Mouse (Mus musculus) forebrain, embryonic 10.5 days (tissue): Measurements from ENCODE around the gene Kcnh1. TPM values are rescaled to one million over a fixed set of nuclear protein-coding genes. Genes with fewer than 3 reads are reported as not detected.
A peak's percentile ranks its signal among the peaks of the same experiment; 100 is the strongest.

Experiments
- DNase-seq: peaks from one replicate; pipeline ENCODE4 v3.0.0-alpha.2; 2017; ENCODE audit warnings: low spot score; ENCODE audit errors: extremely low spot score
- H3K27ac ChIP-seq: fragments of 300-500 bp; sonication (generic); 2 replicates; pipeline ENCODE4 v1.5.1; 2016; ENCODE audit warnings: mild to moderate bottlenecking
- H3K27me3 ChIP-seq: fragments of 300-500 bp; sonication (generic); 2 replicates; pipeline ENCODE4 v1.6.1; 2016; ENCODE audit warnings: mild to moderate bottlenecking; ENCODE audit not compliant: poor library complexity, severe bottlenecking
- H3K36me3 ChIP-seq: fragments of 300-500 bp; sonication (generic); replicated peaks from 2 replicates; pipeline ENCODE4 v1.6.1; 2016; ENCODE audit warnings: mild to moderate bottlenecking, moderate library complexity
- H3K4me1 ChIP-seq: fragments of 300-500 bp; sonication (generic); 2 replicates; pipeline ENCODE4 v1.6.1; 2016
- H3K4me3 ChIP-seq: fragments of 300-500 bp; sonication (generic); 2 replicates; pipeline ENCODE4 v1.5.1; 2016; ENCODE audit warnings: mild to moderate bottlenecking, moderate library complexity
- H3K9me3 ChIP-seq: fragments of 300-500 bp; sonication (generic); 2 replicates; pipeline ENCODE4 v1.6.1; 2016; ENCODE audit warnings: mild to moderate bottlenecking, moderate library complexity
- WGBS: fragments of 180-500 bp; shearing (Covaris S2); methylation state at CpG from one replicate; pipeline ENCODE4 v1.1.7; 2016; 5-methylcytosine and 5-hydroxymethylcytosine counted together
- polyA plus RNA-seq: library from polyadenylated mRNA; unstranded; fragments of >200 nt; fragmentation: Nextera tagmentation; extraction: Ambion mirVana; gene quantifications from 2 replicates; pipeline ENCODE4 v1.2.1, GENCODE M21; 2016

Gene Kcnh1
- polyA plus RNA-seq, 1 experiment from 2014 or later: 0.14 TPM

DNA sequence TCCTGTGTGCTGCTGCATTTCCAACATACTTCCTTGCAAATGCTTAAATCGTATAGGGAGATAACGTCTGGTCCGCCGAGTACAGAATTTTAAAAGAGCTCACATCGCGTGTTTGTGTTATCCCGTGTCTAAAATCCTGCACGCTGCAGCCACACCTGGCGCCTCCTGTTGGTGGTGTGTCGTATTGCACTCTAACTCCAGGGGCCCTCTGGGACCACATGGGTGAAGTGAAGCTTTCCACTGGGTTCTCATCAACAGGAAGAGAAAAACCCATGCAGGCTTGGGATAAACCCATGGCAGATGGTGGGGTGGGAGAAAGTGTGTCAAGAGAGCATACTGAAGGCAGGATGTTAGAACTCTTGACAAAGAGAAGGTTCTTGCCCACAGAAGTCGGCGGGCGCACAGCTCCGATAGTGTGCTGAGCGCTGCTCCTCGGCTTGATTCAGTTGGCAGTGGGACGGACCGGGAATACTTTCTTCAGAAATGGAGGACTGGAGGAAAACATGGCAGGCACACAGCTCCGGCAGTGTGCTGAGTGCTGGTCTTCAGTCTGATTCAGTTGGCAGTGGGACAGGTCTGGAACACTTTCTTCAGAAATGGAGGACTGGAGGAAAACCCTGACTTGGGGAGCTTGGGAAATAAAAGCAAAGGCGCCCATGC, 253.6 kb downstream of the Kcnh1 start:
- Histone ChIP-seq H3K4me3 (no peak overlapping the region), H3K27ac (peak overlapping the region; percentile 54; the same call in 1 of the 2 replicates), H3K4me1 (peaks cover 22% of the 10 kb centered on the region), H3K9me3 (no peaks in the 10 kb centered on the region), H3K27me3 (no peaks in the 10 kb centered on the region), H3K36me3 (no peaks in the 10 kb centered on the region)
- WGBS: 81% methylated on average over 20 of the region's 20 CpGs
- peak; percentile 22 for DNase-seq

DNA sequence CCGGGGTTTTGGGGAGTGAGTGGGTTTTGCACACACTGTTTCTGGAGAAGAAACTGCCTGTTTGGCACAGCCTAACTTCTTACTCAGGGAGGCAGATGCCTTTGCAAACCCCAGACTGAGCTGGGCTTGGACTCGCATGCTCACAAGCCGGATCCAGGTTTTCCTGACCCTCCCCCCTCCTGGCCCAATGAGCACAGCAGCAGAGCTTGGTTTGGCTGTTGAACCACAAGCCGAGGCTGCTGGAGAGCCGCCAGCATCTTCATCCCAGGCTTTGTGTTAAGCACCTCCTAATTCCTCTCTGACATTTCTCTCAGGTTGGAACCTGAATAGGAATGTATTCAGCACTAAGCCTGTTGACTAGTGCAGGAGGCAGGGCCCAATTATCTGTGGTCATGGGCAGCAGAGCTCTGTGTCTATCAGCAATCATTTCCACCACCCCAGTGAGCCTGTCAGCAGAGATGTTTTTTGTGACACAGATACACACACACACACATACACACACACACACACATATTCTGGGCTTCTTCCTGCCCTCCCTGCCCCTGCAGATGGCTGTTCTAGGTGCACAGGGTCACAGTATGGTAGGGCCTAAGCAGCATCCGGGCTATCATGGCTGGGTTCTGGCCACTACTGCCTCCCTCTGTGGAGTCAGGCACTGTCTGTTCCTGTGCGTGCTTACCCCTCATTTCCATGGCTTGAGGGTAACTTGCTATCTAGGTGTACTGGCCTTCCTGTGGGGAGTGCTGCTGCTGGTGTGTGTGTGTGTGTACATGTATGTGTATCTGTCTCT, 254.3 kb downstream of the Kcnh1 start:
- H3K27ac ChIP-seq: peak overlapping the region; percentile 54; the same call in 1 of the 2 replicates
- H3K4me1 ChIP-seq: peaks cover 17% of the 10 kb centered on the region
- no peaks in the 10 kb centered on the region for H3K27me3 ChIP-seq
- no peak for DNase-seq
- H3K36me3 ChIP-seq: no peaks in the 10 kb centered on the region
- 47% methylated on average over 7 of the region's 7 CpGs for WGBS
- H3K4me3 ChIP-seq: no peak overlapping the region
- H3K9me3 ChIP-seq: no peaks in the 10 kb centered on the region

DNA sequence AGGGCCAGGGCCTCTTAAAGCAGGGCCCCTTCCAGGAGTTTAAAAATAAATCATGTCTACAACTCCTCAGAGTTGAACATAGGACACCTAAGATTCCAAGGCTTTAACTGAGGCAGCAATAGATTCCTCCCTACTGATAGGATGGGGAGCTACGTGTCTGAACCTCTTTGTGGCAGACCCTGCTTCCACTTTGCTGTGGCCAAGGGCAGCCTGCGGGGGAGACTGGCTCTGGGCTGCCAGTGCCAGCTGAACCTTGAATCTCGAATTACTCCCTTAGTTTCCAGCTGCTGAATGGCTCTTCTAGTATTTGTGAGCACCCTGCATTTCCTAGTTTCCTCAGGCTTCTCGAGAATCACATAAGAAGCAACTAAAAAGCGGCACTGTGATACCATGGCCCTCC, 255.6 kb downstream of the Kcnh1 start:
- Histone ChIP-seq H3K27ac (no peak overlapping the region), H3K27me3 (no peaks in the 10 kb centered on the region), H3K9me3 (no peaks in the 10 kb centered on the region), H3K36me3 (no peaks in the 10 kb centered on the region), H3K4me1 (peaks cover 17% of the 10 kb centered on the region), H3K4me3 (no peak overlapping the region)
- 75% methylated on average over 5 of the region's 5 CpGs for WGBS
- DNase-seq: no peak

DNA sequence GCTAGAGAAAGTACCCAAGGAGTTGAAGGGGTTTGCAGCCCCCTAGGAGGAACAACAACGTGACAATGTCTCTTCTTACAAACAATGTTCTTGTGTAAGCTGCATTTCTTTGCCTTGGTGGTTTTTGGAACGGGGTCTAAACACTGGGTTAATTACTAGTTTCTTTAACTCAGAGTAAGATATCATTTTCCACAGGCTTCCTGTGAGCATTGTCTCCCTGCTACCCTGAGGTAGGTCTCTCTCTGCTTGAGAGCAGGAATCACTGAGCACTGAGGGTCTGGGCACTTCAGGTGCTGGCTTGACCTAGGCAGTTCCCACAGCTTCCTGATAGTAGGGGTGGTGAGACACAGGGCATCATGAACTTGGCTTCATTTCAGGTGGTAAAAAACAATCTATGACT, 257.1 kb downstream of the Kcnh1 start:
- Histone ChIP-seq H3K27me3 (no peaks in the 10 kb centered on the region), H3K27ac (no peak overlapping the region), H3K36me3 (no peaks in the 10 kb centered on the region), H3K4me1 (peaks cover 17% of the 10 kb centered on the region), H3K4me3 (no peak overlapping the region), H3K9me3 (no peaks in the 10 kb centered on the region)
- DNase-seq: no peak
- 67% methylated on average over 2 of the region's 2 CpGs for whole genome bisulfite sequencing

DNA sequence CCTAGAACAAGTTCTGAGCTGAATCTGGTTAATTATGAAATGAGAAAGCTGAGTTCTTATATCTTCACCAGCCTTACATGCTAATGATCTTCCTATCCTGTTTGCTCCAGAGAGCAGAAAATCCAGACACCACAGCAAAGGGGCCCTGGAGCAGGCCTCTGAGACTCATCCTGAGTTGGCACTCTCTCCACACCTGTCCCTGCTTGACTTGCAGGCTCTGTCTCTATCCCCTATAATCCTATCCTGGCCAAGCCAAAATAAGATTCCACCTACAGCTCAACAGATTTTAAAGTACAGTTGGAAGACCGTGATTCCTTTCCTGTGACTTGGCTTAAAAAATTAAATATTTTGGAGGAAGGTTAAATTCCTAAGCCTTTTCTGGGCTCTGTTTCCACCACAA, 257.9 kb downstream of the Kcnh1 start:
- peaks cover 17% of the 10 kb centered on the region for H3K4me1 ChIP-seq
- no peaks in the 10 kb centered on the region for H3K36me3 ChIP-seq
- no peaks in the 10 kb centered on the region for H3K27me3 ChIP-seq
- DNase-seq: no peak
- WGBS: 87% methylated on average over 1 of the region's 1 CpGs
- no peaks in the 10 kb centered on the region for H3K9me3 ChIP-seq
- no peak overlapping the region for H3K27ac ChIP-seq
- H3K4me3 ChIP-seq: no peak overlapping the region

DNA sequence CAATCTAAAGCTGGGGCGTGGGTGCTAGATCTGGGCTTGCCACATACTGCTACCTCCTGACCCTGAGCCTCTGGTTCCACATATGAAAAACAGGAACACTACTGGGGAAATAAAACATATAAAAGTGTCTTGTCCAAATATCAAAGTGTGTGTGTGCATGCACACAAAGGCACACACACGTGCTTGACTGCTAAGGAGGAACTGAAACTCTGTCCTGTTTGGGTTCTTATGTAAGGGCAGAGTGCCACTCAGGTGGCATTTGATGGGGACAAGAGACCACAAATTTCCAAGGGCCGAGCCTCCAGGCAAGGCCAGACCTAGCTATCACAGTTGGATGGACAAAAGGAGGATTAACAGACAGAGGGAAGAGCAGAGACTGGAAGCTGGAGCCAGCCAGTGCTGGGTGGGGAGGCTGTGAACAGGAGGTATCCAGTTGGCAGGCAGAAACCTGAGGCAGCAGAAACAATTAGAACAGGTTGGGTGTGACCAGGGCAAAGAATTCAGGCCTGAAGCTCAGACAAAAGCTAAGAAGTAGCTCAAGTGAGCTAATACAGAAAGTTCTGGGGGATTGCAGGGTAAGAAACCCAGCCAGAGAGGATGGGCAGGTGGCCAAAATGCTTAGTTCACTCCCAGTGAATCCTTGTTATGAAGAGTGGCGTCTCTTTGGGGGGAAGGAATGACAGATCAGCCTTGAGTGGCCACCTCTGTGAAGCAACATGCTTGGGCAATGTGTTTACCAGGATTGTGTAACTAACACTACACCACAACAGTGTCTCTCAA, 259.2 kb downstream of the Kcnh1 start:
- Histone ChIP-seq H3K27me3 (no peaks in the 10 kb centered on the region), H3K4me3 (no peak overlapping the region), H3K9me3 (no peaks in the 10 kb centered on the region), H3K4me1 (peaks cover 13% of the 10 kb centered on the region), H3K36me3 (no peaks in the 10 kb centered on the region), H3K27ac (no peak overlapping the region)
- no peak for DNase-seq
- 66% methylated on average over 4 of the region's 4 CpGs for WGBS

DNA sequence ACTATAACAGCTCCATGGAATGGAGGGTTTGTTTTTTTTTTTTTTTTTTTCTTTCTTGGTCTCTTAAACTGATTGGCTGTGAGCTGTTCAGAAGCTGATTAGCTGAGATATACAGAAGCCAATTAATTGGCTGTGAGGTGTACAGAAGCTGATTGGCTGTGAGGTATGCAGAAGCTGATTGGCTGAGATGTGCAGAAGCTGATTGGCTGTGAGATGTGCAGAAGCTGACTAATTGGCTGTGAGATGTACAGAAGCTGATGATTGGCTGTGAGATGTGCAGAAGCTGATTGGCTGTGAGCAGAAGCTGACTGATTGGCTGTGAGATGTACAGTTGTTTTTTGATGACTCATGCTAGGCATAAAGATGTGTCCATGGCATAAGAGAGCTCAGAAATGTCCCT, 259.9 kb downstream of the Kcnh1 start:
- H3K9me3 ChIP-seq: no peaks in the 10 kb centered on the region
- H3K36me3 ChIP-seq: no peaks in the 10 kb centered on the region
- no peak overlapping the region for H3K27ac ChIP-seq
- H3K27me3 ChIP-seq: no peaks in the 10 kb centered on the region
- H3K4me1 ChIP-seq: peaks cover 14% of the 10 kb centered on the region
- no peak for DNase-seq
- no peak overlapping the region for H3K4me3 ChIP-seq

DNA sequence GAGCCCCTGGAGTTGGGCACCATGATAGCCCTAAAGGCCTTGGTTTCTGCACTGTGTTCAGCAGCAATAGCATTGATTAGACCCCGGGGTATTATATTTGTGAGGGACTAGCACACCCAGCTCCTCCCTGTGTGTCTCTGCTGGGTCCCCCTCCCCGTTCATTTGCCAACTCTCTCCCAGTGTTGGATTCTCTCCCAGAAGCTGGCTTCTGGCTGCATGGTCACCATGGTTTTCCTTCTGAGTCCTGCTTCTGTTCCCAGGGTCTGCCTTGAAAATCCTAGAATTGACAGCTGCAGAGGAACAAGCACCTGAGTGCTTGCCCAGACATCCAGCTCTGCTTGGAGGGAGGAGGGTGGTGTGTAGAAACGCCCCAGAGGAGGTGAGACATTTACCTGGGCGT, 261.1 kb downstream of the Kcnh1 start:
- H3K27me3 ChIP-seq: no peaks in the 10 kb centered on the region
- H3K36me3 ChIP-seq: no peaks in the 10 kb centered on the region
- no peak overlapping the region for H3K4me3 ChIP-seq
- H3K27ac ChIP-seq: no peak overlapping the region
- H3K4me1 ChIP-seq: peaks cover 16% of the 10 kb centered on the region
- WGBS: 82% methylated on average over 4 of the region's 4 CpGs
- DNase-seq: no peak
- H3K9me3 ChIP-seq: no peaks in the 10 kb centered on the region

DNA sequence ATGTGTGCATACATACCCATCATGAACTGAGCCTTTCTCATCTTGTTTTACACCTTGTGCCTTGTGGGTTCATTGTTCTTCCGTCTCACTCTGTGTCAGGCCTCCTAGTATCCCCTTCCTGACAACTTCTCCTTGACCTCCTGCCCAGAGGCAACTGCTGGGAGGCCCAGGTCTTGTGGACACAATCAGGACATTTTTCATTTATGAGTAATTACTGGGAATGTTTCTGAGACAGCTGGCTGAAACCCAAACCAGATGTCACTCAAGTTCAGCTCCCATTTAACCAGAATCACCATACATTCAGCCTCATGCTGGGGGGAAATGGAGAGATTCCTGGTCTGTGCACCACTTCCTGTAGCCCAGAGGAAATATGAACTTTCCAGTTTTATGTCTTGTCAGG, 263.9 kb downstream of the Kcnh1 start:
- H3K27me3 ChIP-seq: no peaks in the 10 kb centered on the region
- 79% methylated on average over 1 of the region's 1 CpGs for WGBS

DNA sequence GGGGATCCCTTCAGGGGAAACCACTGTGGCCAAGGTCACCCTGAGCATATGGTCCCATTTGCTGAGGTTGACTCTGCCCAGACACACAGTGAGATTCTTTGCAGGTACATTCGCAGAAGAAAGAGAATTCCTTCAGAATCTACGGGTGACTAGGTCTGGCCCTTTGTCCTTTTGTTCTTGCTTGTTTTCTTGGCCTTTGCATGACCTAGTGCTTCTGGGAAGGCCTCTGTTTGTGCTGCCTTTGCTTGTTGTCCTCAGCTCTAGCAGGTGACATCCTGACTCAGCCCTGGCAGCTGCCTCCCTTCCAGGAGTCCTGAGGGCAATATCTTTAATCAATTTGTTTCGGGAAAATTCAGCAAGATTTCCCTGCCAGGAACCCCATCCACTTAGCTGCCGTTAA, 264.4 kb downstream of the Kcnh1 start:
- 48% methylated on average over 4 of the region's 4 CpGs for WGBS
- H3K4me1 ChIP-seq: peaks cover 16% of the 10 kb centered on the region
- no peak overlapping the region for H3K27ac ChIP-seq
- no peaks in the 10 kb centered on the region for H3K9me3 ChIP-seq
- no peak overlapping the region for H3K4me3 ChIP-seq
- DNase-seq: no peak
- H3K27me3 ChIP-seq: no peaks in the 10 kb centered on the region
- no peaks in the 10 kb centered on the region for H3K36me3 ChIP-seq

More for the DNA sequence above, 263.9 kb downstream of the Kcnh1 start:
- H3K4me3 ChIP-seq: no peak overlapping the region
- no peaks in the 10 kb centered on the region for H3K36me3 ChIP-seq
- H3K27ac ChIP-seq: no peak overlapping the region
- H3K4me1 ChIP-seq: peaks cover 16% of the 10 kb centered on the region
- DNase-seq: no peak
- no peaks in the 10 kb centered on the region for H3K9me3 ChIP-seq

DNA sequence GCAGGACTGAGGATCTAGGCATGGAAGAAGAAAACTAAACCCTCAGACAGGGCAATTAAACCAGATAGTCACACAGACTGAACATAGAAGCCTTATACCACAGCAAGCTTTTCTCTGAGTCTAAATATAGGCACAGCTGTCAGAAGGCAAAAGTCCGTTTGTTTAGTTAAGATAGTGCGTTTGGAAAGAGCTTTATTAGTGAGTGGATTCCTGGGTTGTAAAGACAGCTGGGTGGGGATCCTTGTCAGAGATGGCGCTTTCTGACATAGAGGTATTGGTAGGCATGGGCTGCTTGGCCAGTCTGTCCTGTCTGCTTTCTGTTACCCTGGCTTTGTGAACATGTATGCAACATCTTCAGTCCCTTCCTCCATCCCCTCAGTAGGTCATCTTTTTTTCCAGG, 266.5 kb downstream of the Kcnh1 start:
- 88% methylated on average over 3 of the region's 3 CpGs for WGBS
- Histone ChIP-seq H3K36me3 (no peaks in the 10 kb centered on the region), H3K4me1 (peaks cover 16% of the 10 kb centered on the region), H3K27ac (no peak overlapping the region), H3K9me3 (no peaks in the 10 kb centered on the region), H3K27me3 (no peaks in the 10 kb centered on the region), H3K4me3 (no peak overlapping the region)
- no peak for DNase-seq

DNA sequence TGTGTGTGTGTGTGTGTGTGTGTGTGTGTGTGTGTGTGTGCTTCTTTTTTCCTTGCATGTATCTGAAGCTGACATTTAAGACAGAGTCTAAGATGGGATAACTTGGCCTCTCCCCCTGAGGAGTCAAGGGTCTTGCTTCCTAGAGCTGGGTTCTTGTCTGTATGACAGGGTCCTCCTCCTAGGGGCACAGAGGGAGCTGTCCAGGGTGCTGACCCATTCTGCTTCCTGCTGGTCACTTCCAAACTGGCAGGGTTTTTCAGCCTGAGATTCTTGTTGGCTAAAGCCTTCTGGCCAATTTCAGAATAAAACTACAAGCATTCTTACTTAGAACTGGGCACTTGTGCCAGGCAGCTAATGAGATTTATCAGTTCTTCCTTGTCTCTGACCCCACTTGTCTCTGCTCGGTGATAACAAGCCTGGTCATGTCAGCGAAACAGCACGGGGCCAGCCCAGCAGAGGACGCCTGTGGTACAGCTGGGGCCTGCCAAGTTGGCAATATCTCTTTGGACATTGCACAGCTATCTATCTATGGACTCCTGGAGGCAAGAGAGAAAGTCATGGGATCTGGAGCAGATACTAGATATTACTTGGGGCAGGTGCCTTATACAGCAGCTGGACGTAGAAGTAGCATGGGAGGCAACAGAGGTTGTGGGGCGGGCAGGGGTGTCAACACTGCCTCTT, 267.1 kb downstream of the Kcnh1 start:
- 86% methylated on average over 6 of the region's 6 CpGs for WGBS
- Histone ChIP-seq H3K36me3 (no peaks in the 10 kb centered on the region), H3K4me1 (peaks cover 16% of the 10 kb centered on the region), H3K4me3 (no peak overlapping the region), H3K27me3 (no peaks in the 10 kb centered on the region), H3K27ac (no peak overlapping the region), H3K9me3 (no peaks in the 10 kb centered on the region)
- peak; percentile 35 for DNase-seq
